ENCODE assay signal across 1 mouse cellular context in the genomic region with DNA sequence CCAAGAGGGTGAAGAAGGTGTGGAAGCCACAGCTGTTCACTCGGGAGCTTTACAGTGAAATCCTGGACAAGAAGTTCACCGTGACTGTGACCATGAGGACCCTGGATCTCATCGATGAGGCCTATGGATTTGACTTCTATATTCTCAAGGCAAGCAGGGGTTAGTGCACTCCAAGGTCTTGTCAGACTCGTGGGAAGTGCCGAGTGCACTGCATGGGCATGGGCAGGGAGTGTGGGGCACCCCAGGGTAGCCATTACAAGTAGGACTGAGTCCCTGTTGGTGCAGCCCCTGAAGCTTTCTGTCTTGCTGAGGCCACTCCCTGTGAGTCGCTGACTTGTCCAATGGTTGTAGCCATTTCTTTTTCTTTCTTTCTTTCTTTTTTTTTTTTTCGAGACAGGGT.
TF ChIP-seq lines count a peak whose summit lies in the region.

No protein-coding gene starts in this region.

TF ChIP-seq in MEL, 35 proteins besides CTCF, POLR2A, EP300 and RAD21 (continued from another document):
- TF ChIP-seq ZNF384 (IDR thresholded peaks at IDR 0.05; ENCODE audit: low read depth, low read length) (no peak), GABPA (IDR thresholded peaks at IDR 0.05; ENCODE audit: low read depth, low read length) (no peak), USF2 (IDR thresholded peaks at IDR 0.05; ENCODE audit: borderline replicate concordance in 1 of 2, insufficient read depth in 1 of 2, low read depth in 1 of 2, low read length in 2 of 2) (no peak), MYB (IDR thresholded peaks at IDR 0.05; ENCODE audit: low read depth, low read length) (no peak), JUND (IDR thresholded peaks at IDR 0.05; ENCODE audit: low read depth, low read length) (no peak)
